Mouse (Mus musculus): Measurements from ENCODE around the gene Acadm. TPM values are rescaled to one million over a fixed set of nuclear protein-coding genes. Genes with fewer than 3 reads are reported as not detected.

Gene Acadm
- polyA plus RNA-seq (2017; shearing (Covaris generic)): 54.1 TPM

DNA sequence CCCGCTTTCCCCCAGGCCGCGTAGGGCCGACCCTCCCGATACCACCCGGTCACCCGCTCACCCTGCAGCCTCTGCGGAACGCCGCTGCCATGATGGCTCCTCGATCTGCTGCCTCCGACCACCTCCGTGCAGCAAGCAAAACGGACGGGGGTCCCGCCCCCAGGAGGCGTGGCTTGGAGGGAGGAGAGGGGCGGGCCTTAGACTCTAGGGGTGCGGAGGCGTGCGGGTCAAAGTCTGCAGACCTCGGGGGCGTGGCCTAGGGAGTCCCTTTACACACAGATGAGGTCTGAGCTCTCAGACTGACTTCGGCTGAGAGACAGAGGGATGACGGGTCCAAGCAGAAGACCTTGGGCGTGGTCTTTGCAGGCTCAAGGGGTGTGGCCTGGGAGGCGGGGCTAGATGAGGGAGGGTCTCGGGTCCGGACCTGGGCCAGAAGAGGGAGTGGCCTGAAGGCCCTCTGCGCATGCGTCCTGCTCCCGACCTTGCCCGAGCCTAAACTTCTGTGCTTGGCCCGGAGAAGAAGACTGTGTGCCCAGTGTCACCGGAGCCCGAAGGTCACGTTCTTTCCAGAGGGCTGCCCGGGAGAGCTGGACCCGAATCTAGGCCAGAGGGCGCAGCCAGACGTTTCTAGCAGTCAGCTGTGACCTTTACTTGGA, at the start of gene Acadm:
Gene Acadm (minus strand): TSS at position 298 of the 656 bp plus-strand sequence.

DNA sequence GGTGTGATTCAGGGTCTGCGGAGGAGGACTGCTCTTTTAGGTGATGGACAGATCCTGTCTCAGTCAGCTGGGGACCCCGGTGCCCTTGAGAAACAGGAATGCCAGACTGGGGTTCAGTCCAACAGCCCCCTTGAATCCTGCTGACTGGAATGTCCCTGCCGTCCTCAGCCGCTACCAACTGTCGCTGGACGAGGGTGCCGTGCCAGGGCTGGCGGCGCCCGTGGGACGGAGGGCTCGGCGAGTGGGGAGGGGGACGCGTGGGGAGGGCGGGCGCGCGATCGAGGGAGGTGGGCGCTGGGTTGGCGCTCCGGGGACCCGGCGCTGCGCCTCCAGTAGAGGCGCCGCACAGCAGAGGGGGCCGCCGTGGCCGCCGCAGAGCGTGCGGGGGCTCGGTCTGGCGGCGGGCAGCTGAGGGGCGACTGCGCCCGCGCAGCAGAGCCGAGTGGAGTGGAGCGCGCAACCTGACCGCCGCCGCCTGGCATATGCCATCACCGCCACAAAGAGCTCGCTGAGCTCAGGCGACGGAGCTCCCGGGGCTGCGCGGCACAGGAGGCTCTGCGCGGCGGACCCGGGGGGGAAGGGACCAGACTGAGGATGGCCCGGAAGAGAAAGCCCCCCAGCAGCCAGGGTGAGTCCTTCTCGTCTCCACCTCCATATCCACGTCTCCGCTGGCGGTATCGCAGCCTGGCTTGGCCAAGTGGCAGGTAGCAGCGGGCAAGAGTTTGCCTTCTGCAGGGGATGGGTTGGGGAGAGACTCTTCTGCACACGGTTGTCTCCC, 28.9 kb upstream of the Acadm start, which contains the start of gene Slc44a5:
Gene Slc44a5 (plus strand): TSS at position 266 of the 778 bp plus-strand sequence.

DNA sequence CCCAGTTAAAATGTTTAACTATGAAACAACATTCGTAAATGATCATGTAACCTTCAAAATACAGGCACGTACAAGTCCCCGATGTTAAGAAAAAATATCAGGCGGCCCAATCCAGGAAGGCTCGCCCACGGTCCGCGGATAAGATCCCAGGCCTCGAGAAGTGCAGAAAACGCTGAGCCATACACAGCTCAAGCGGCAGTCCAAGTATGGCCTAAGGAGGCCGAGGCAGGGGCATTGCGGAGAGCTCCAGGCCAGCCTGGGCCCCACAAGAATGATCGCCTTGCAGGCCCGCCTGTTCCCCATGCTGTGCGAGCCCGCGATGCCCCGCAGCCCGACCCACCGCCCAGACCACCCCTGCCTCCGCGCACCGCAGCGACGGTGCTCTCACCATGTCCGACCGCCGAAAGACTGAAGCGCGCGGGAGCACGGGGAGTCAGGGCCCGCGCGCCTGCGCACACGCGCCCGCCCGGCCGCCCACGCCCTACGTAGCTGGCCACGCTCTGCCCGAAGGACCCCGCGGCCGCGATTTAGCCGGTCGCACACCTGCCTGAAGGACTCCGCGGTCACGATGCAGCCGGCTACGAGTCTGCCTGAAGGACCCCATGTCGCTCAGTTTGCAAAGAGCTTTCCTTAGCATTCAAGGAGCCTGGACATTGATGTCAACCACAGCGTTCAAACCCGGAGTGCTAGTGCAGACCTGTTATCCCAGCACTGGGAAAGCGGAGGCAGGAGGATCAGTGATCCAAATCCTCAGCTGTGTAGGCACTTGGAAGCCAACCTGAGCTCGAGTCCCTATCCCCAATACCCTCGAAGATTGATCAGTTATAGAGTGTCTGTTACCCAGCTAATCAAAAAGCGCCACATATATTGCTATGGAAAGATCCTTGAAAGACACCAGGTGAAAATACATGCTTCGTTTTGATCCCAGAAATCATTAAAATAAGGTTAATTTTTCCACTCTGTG, 31.6 kb downstream of the Acadm start, which contains the start of gene Rabggtb:
Gene Rabggtb (minus strand): TSS at position 464 of the 964 bp plus-strand sequence.

DNA sequence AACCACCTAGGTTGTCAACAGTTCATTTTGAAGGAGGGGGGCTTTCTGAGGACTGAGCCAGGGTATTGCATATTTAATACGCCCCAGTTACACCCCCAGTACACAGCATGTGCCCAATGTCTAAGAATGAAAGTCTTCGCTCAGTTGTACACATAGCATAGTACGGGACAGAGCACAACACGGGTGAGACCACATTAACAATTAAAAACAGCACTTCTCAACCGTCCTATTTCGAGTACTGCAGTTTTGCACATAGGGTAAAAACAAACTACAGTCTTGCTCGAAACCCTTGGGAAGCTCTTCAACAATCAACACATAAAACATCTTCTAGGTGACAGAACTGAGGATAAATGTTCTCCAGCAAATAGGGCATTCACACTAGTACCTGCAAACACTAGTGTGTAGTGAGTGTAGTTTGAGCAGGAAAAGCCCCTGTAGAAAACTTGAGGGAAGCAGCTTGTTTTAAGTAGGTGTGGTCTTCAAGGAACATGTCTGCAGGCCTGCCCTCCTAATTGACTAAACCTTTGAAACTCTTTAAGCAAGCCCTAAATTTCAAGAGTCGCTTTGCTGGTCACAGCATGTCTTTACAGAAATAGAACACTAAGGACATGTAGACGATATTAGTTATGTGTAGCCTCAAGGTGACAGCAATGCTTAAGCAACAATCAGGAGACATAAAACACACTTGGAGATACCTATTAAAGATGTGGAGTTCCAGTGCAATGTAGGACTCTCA, 38.1 kb downstream of the Acadm start, which contains the start of gene Msh4:
Gene Msh4 (minus strand): TSS at position 3 of the 736 bp plus-strand sequence.

Other genes starting within 250 kb of the Acadm start
- 6.9 TPM for gene St6galnac3, start 219.5 kb downstream of the Acadm start, polyA plus RNA-seq (2017; shearing (Covaris generic))
- gene Asb17, start 100.4 kb downstream of the Acadm start, polyA plus RNA-seq (2017; shearing (Covaris generic)): not detected
- 0.11 TPM for gene Msh4, start 38.5 kb downstream of the Acadm start, polyA plus RNA-seq (2017; shearing (Covaris generic))
- 39.2 TPM for gene Rabggtb, start 31.6 kb downstream of the Acadm start, polyA plus RNA-seq (2017; shearing (Covaris generic))
- not detected for gene Slc44a5, start 28.8 kb upstream of the Acadm start, polyA plus RNA-seq (2017; shearing (Covaris generic))

Measured in naive thymus-derived CD4-positive, alpha-beta T cell, adult 5 months (primary cell).